Mouse (Mus musculus) gastrocnemius, postnatal 25 days (tissue): ENCODE data around the gene St8sia1. TPM values are rescaled to one million over a fixed set of nuclear protein-coding genes. Genes with fewer than 3 reads are reported as not detected.
A peak's percentile ranks its signal among the peaks of the same experiment; 100 is the strongest.

ENCODE experiments used
- DNase-seq: peaks from one replicate; pipeline ENCODE4 v3.0.0; 2022
- total RNA-seq, 2 experiments: library from RNA; stranded (reverse); gene quantifications; 1 replicate in 1 of 2; 2 replicates in 1 of 2; pipeline ENCODE4 v1.2.3; 2021

The St8sia1 gene
- total RNA-seq, 2 experiments from 2014 or later = 0.05 to 0.19 TPM

GRCm38 (mm10) chr6:142979665-142980660 lies 15.7 kb upstream of the St8sia1 start:
- DNase-seq = no peak

- no peak for DNase-seq
Observed at GRCm38 (mm10) chr6:142977221-142977620, 13.0 kb upstream of the St8sia1 start.

- DNase-seq = no peak
Observed at GRCm38 (mm10) chr6:142973289-142973688, 9.0 kb upstream of the St8sia1 start.

GRCm38 (mm10) chr6:142972205-142972604 lies 8.0 kb upstream of the St8sia1 start:
- no peak for DNase-seq

- DNase-seq = no peak
Observed at GRCm38 (mm10) chr6:142967407-142967806, 3.2 kb upstream of the St8sia1 start.

- peak; percentile 34 for DNase-seq
Observed at GRCm38 (mm10) chr6:142964531-142965385, 506 bp upstream of the St8sia1 start.

- no peak for DNase-seq
Observed at GRCm38 (mm10) chr6:142963480-142964075, 674 bp downstream of the St8sia1 start.

- no peak for DNase-seq
Observed at GRCm38 (mm10) chr6:142962881-142963280, 1.4 kb downstream of the St8sia1 start.

- no peak for DNase-seq
Observed at GRCm38 (mm10) chr6:142962476-142962875, 1.8 kb downstream of the St8sia1 start.

- no peak for DNase-seq
Observed at GRCm38 (mm10) chr6:142961721-142962455, 2.4 kb downstream of the St8sia1 start.

GRCm38 (mm10) chr6:142956556-142956955 lies 7.7 kb downstream of the St8sia1 start:
- DNase-seq = no peak

- no peak for DNase-seq
Observed at GRCm38 (mm10) chr6:142955281-142955680, 9.0 kb downstream of the St8sia1 start.

GRCm38 (mm10) chr6:142953189-142953588 lies 11.1 kb downstream of the St8sia1 start:
- no peak for DNase-seq

GRCm38 (mm10) chr6:142952361-142952954 lies 11.8 kb downstream of the St8sia1 start:
- no peak for DNase-seq

- no peak for DNase-seq
Observed at GRCm38 (mm10) chr6:142951564-142952308, 12.5 kb downstream of the St8sia1 start.

- DNase-seq = no peak
Observed at GRCm38 (mm10) chr6:142950354-142950753, 13.9 kb downstream of the St8sia1 start.

GRCm38 (mm10) chr6:142948955-142949357 lies 15.3 kb downstream of the St8sia1 start:
- DNase-seq = no peak

GRCm38 (mm10) chr6:142947029-142947428 lies 17.2 kb downstream of the St8sia1 start:
- no peak for DNase-seq

- DNase-seq = no peak
Observed at GRCm38 (mm10) chr6:142946069-142946871, 18.0 kb downstream of the St8sia1 start.

- DNase-seq = no peak
Observed at GRCm38 (mm10) chr6:142945461-142945860, 18.8 kb downstream of the St8sia1 start.
